ENCODE assay signal across 8 mouse cellular contexts in the genomic region with DNA sequence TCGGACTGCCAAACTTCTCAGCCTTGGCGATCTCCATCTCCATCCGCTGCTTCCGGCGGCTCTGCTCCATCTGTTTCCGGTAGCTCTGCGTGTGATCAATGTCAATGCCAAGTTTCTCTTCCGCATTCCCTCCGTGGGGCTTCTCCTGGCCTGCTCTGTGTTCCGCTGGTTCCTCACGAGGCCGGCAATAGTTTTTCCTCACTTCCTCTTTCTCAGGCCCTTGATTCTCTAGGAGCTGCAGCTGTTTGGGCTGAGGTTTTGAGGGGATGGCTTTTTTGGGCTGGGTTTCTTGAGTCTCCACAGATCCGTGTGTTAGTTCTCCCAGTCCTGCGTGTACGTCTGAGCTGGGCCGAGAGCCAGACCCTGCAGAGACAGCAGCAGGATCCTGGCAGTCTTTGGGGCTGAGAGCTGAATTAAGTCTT. TPM values are rescaled to one million over a fixed set of nuclear protein-coding genes. Genes with fewer than 3 reads are reported as not detected.
DNase-seq lines count a peak whose midpoint lies in the region; ATAC-seq lines count a peak whose summit lies in the region.

No protein-coding gene starts in this region.

- no peak for ATAC-seq in hindbrain, embryonic 13.5 days (ENCODE audit: low FRiP score)
- no peak for ATAC-seq in hindbrain, embryonic 11.5 days (ENCODE audit: low FRiP score)
- peak; percentile 37; the same call in 1 of the 2 replicates for ATAC-seq in forebrain, embryonic 14.5 days
- peak; percentile 50 for ATAC-seq in limb, embryonic 15.5 days (ENCODE audit: insufficient number of reproducible peaks, low FRiP score, low TSS enrichment, low read depth)

- no peak overlapping the region for H3K4me3 ChIP-seq in hindbrain, embryonic 13.5 days
- no peak overlapping the region for H3K4me3 ChIP-seq in hindbrain, embryonic 11.5 days (ENCODE audit: low read depth, low read length)
- H3K4me3 ChIP-seq in forebrain, embryonic 14.5 days (ENCODE audit: low read depth, low read length): no peak overlapping the region
- no peak overlapping the region for H3K4me3 ChIP-seq in limb, embryonic 15.5 days

- no peaks in the 10 kb centered on the region for H3K27me3 ChIP-seq in hindbrain, embryonic 13.5 days
- H3K27me3 ChIP-seq in hindbrain, embryonic 11.5 days (ENCODE audit: control insufficient read depth, insufficient read depth, low read length): no peaks in the 10 kb centered on the region
- no peaks in the 10 kb centered on the region for H3K27me3 ChIP-seq in forebrain, embryonic 14.5 days (replicated peaks; ENCODE audit: control insufficient read depth, insufficient read depth, low read length)
- no peaks in the 10 kb centered on the region for H3K27me3 ChIP-seq in limb, embryonic 15.5 days

- no peak for DNase-seq in hindbrain, embryonic 11.5 days (ENCODE audit: low spot score)
- DNase-seq in ZHBTc4 (ENCODE audit: low read depth, low spot score): peak; percentile 72
- DNase-seq in forebrain, embryonic 14.5 days (ENCODE audit: low spot score): peak; percentile 65
- peak; percentile 45 for DNase-seq in heart, postnatal 4 days
- peak; percentile 76 for DNase-seq in skeletal muscle tissue, adult 2 months (ENCODE audit: low read depth, low spot score)
- no peak for DNase-seq in retina, embryonic 14.5 days (ENCODE audit: low spot score)

- H3K9me3 ChIP-seq in hindbrain, embryonic 13.5 days: no peaks in the 10 kb centered on the region
- no peaks in the 10 kb centered on the region for H3K9me3 ChIP-seq in hindbrain, embryonic 11.5 days (ENCODE audit: control insufficient read depth, low read length)
- no peaks in the 10 kb centered on the region for H3K9me3 ChIP-seq in forebrain, embryonic 14.5 days (replicated peaks; ENCODE audit: control insufficient read depth, low read length)
- no peaks in the 10 kb centered on the region for H3K9me3 ChIP-seq in limb, embryonic 15.5 days

- no peak overlapping the region for H3K4me2 ChIP-seq in hindbrain, embryonic 13.5 days
- H3K4me2 ChIP-seq in hindbrain, embryonic 11.5 days (replicated peaks; ENCODE audit: low read depth, low read length): no peak overlapping the region
- no peak overlapping the region for H3K4me2 ChIP-seq in forebrain, embryonic 14.5 days (ENCODE audit: low read length)
- no peak overlapping the region for H3K4me2 ChIP-seq in limb, embryonic 15.5 days

- H3K4me1 ChIP-seq in hindbrain, embryonic 13.5 days (replicated peaks): 0 out of 2 replicates have a peak, but pooled peaks cover 5% of the 10 kb centered on the region
- H3K4me1 ChIP-seq in hindbrain, embryonic 11.5 days (replicated peaks; ENCODE audit: control insufficient read depth, insufficient read depth, low read length): no peaks in the 10 kb centered on the region
- H3K4me1 ChIP-seq in forebrain, embryonic 14.5 days (ENCODE audit: control insufficient read depth, insufficient read depth, low read length): no peaks in the 10 kb centered on the region
- peaks cover 4% of the 10 kb centered on the region; the same call in 1 of the 2 replicates for H3K4me1 ChIP-seq in limb, embryonic 15.5 days

- 82% methylated on average over 16 of the region's 16 CpGs for WGBS in hindbrain, embryonic 13.5 days
- 93% methylated on average over 16 of the region's 16 CpGs for WGBS in hindbrain, embryonic 11.5 days
- 70% methylated on average over 16 of the region's 16 CpGs for WGBS in forebrain, embryonic 14.5 days
- WGBS in limb, embryonic 15.5 days: 64% methylated on average over 16 of the region's 16 CpGs

- peaks cover 97% of the 10 kb centered on the region for H3K36me3 ChIP-seq in hindbrain, embryonic 13.5 days
- peaks cover 31% of the 10 kb centered on the region for H3K36me3 ChIP-seq in hindbrain, embryonic 11.5 days (ENCODE audit: control insufficient read depth, insufficient read depth, low read length)
- H3K36me3 ChIP-seq in forebrain, embryonic 14.5 days (ENCODE audit: control insufficient read depth, insufficient read depth, low read length): peaks cover 94% of the 10 kb centered on the region
- peaks cover 95% of the 10 kb centered on the region for H3K36me3 ChIP-seq in limb, embryonic 15.5 days

- no peak overlapping the region for H3K9ac ChIP-seq in hindbrain, embryonic 13.5 days
- no peak overlapping the region for H3K9ac ChIP-seq in hindbrain, embryonic 11.5 days (ENCODE audit: low read depth, low read length)
- H3K9ac ChIP-seq in forebrain, embryonic 14.5 days (ENCODE audit: low read length): no peak overlapping the region
- H3K9ac ChIP-seq in limb, embryonic 15.5 days: no peak overlapping the region

- H3K27ac ChIP-seq in hindbrain, embryonic 13.5 days: peak overlapping the region; percentile 75; the same call in 1 of the 2 replicates
- H3K27ac ChIP-seq in hindbrain, embryonic 11.5 days (ENCODE audit: low read depth, low read length): no peak overlapping the region
- H3K27ac ChIP-seq in forebrain, embryonic 14.5 days (ENCODE audit: low read depth, low read length): peak overlapping the region; percentile 53
- peak overlapping the region; percentile 79 for H3K27ac ChIP-seq in limb, embryonic 15.5 days

RNA-seq across cellular contexts. Expression of gene Zbtb17, which starts 33.2 kb away (rescaled TPM):
- 50.0 and 50.3 TPM in 2 replicates for polyA plus RNA-seq in hindbrain, embryonic 13.5 days (2015; fragmentation: Nextera tagmentation; extraction: Ambion mirVana)
- 38.9 and 40.4 TPM in 2 replicates for polyA plus RNA-seq in hindbrain, embryonic 11.5 days (2014; fragmentation: Nextera tagmentation; extraction: Ambion mirVana)
- 41.3 and 46.5 TPM in 2 replicates for polyA plus RNA-seq in forebrain, embryonic 14.5 days (2014; fragmentation: Nextera tagmentation; extraction: Ambion mirVana)
- 10 to 100 TPM; 19.2 to 21.7 TPM for total RNA-seq in heart, postnatal 4 days (2021)
- polyA plus RNA-seq in limb, embryonic 15.5 days (2015; fragmentation: Nextera tagmentation; extraction: Ambion mirVana): 31.2 and 33.2 TPM in 2 replicates

RNA-seq across cellular contexts. Expression of gene Srarp, which starts 41.8 kb away (rescaled TPM):
- polyA plus RNA-seq in hindbrain, embryonic 13.5 days (2015; fragmentation: Nextera tagmentation; extraction: Ambion mirVana): not detected in 2 replicates
- not detected in 2 replicates for polyA plus RNA-seq in hindbrain, embryonic 11.5 days (2014; fragmentation: Nextera tagmentation; extraction: Ambion mirVana)
- polyA plus RNA-seq in forebrain, embryonic 14.5 days (2014; fragmentation: Nextera tagmentation; extraction: Ambion mirVana): 0.33 TPM in 1 of 2 replicates, not detected in the other
- total RNA-seq in heart, postnatal 4 days (2021): not detected
- polyA plus RNA-seq in limb, embryonic 15.5 days (2015; fragmentation: Nextera tagmentation; extraction: Ambion mirVana): not detected in 2 replicates

RNA-seq across cellular contexts. Expression of gene Hspb7, which starts 57.1 kb away (rescaled TPM):
- polyA plus RNA-seq in hindbrain, embryonic 13.5 days (2015; fragmentation: Nextera tagmentation; extraction: Ambion mirVana): 0.06 and 0.08 TPM in 2 replicates
- polyA plus RNA-seq in hindbrain, embryonic 11.5 days (2014; fragmentation: Nextera tagmentation; extraction: Ambion mirVana): not detected in 2 replicates
- not detected in 2 replicates for polyA plus RNA-seq in forebrain, embryonic 14.5 days (2014; fragmentation: Nextera tagmentation; extraction: Ambion mirVana)
- 100 to 1,000 TPM; 865 to 923 TPM for total RNA-seq in heart, postnatal 4 days (2021)
- 1.7 and 5.4 TPM in 2 replicates for polyA plus RNA-seq in limb, embryonic 15.5 days (2015; fragmentation: Nextera tagmentation; extraction: Ambion mirVana)

Comparison
In these comparisons a context has a peak if more than half of its experiments do, and no peak if none do; other contexts are left out.
1. ATAC-seq: peak in forebrain, embryonic 14.5 days (single experiment) and limb, embryonic 15.5 days (single experiment); none in hindbrain, embryonic 13.5 days (single experiment) and hindbrain, embryonic 11.5 days (single experiment).
2. DNase-seq: peak in ZHBTc4 (single experiment), forebrain, embryonic 14.5 days (single experiment), heart, postnatal 4 days (single experiment) and skeletal muscle tissue, adult 2 months (single experiment); none in hindbrain, embryonic 11.5 days (single experiment) and retina, embryonic 14.5 days (single experiment).